Mouse (Mus musculus) midbrain, embryonic 10.5 days (tissue): ENCODE data around the gene Erich6. TPM values are rescaled to one million over a fixed set of nuclear protein-coding genes. Genes with fewer than 3 reads are reported as not detected.

Source experiments
- DNase-seq: peaks from one replicate; pipeline ENCODE4 v3.0.0-alpha.2; 2017; ENCODE audit warnings: low spot score
- H3K27ac ChIP-seq: fragments of 300-500 bp; sonication (generic); replicated peaks from 2 replicates; pipeline ENCODE4 v1.5.1; 2016; ENCODE audit warnings: mild to moderate bottlenecking
- H3K27me3 ChIP-seq: fragments of 300-500 bp; sonication (generic); 2 replicates; pipeline ENCODE4 v1.6.1; 2016; ENCODE audit warnings: low read depth, mild to moderate bottlenecking; ENCODE audit not compliant: poor library complexity, severe bottlenecking
- H3K36me3 ChIP-seq: fragments of 300-500 bp; sonication (generic); 2 replicates; pipeline ENCODE4 v1.6.1; 2016; ENCODE audit warnings: mild to moderate bottlenecking, moderate library complexity
- H3K4me1 ChIP-seq: fragments of 300-500 bp; sonication (generic); 2 replicates; pipeline ENCODE4 v1.6.1; 2016
- H3K4me3 ChIP-seq: fragments of 300-500 bp; sonication (generic); 2 replicates; pipeline ENCODE4 v1.5.1; 2016; ENCODE audit warnings: mild to moderate bottlenecking, moderate library complexity
- H3K9me3 ChIP-seq: fragments of 300-500 bp; sonication (generic); replicated peaks from 2 replicates; pipeline ENCODE4 v1.6.1; 2016; ENCODE audit warnings: mild to moderate bottlenecking
- WGBS: fragments of 180-500 bp; shearing (Covaris S2); methylation state at CpG from one replicate; pipeline ENCODE4 v1.1.7; 2016; 5-methylcytosine and 5-hydroxymethylcytosine counted together
- polyA plus RNA-seq: library from polyadenylated mRNA; unstranded; fragments of >200 nt; fragmentation: Nextera tagmentation; extraction: Ambion mirVana; gene quantifications from 2 replicates; pipeline ENCODE4 v1.2.1, GENCODE M21; 2016

Gene Erich6
- polyA plus RNA-seq, 1 experiment from 2014 or later: 0.05 TPM

DNA sequence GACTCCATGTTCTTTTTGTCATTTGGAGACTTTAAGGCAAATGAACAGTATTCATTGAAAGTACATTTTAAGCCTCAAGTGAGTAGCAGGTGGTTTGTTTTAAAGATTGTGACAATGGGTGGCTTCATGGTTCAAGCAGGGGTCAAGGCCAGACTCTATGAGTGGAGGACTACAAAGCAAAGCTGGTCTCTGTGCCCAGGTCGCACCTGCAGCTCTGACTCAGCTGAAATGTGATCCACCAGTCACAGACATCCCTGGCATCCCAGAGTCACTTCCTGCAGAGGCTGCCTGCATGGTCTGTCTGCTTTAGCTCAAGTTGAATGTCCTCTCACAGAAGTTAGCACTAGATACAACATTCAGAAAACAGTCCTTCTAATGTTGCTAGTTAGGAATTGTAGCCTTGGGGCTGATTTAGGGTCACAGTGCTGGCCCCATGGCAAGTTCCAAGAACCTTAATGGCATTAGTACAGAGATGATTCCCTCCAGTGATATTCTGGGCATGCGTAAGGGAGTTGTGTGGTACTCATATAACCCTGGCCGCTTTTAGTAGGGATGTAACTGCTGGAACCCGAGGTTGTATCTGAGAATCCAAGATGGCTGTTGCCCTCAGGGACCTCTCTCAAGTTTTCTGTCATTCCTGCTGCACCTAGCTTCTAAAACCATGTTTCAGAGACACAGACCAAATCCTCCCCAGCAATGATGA lies 35.6 kb upstream of the Erich6 start:
- H3K36me3 ChIP-seq: 0 out of 2 replicates have a peak, but pooled peaks cover 7% of the 10 kb centered on the region
- H3K27ac ChIP-seq: no peak overlapping the region
- H3K4me1 ChIP-seq: peaks cover 9% of the 10 kb centered on the region
- DNase-seq: no peak
- no peaks in the 10 kb centered on the region for H3K9me3 ChIP-seq
- no peak overlapping the region for H3K4me3 ChIP-seq
- H3K27me3 ChIP-seq: no peaks in the 10 kb centered on the region
- WGBS: 80% methylated on average over 4 of the region's 4 CpGs

DNA sequence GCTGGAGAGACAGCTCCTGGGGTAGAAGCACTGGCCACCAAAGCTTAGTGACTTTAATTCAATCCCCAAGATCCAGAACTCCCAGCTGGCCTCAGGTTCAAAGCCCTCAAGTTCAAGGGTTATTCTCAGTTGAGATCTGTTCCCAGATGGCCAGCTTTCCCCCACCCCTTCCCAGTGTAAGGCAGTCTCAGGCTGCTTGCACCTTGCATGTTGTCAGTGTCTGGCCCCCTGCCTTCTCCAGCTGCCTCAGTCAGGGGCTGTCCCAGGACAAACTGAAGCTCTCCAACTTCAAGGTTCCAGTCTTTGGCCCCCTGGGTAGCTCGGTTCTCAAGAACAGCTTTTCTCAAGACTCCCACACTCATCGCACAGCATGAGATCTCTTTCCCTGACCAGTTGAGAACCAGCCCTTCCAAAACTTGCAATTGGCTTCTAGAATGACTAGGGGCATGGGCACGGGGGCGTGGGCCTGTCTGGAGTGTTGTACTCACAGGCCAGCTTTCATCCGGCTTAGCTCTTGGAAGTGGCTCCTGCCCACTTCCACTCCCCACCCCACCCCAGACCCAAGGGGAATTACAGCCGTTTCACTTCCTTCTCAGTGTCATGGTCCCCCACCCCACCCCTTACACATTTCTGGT lies 34.7 kb upstream of the Erich6 start:
- no peak overlapping the region for H3K4me3 ChIP-seq
- 68% methylated on average over 6 of the region's 6 CpGs for WGBS
- no peaks in the 10 kb centered on the region; the same call in 1 of the 2 replicates for H3K4me1 ChIP-seq
- no peaks in the 10 kb centered on the region for H3K27me3 ChIP-seq
- H3K36me3 ChIP-seq: 0 out of 2 replicates have a peak, but pooled peaks cover 7% of the 10 kb centered on the region
- H3K27ac ChIP-seq: no peak overlapping the region
- no peaks in the 10 kb centered on the region for H3K9me3 ChIP-seq
- no peak for DNase-seq

DNA sequence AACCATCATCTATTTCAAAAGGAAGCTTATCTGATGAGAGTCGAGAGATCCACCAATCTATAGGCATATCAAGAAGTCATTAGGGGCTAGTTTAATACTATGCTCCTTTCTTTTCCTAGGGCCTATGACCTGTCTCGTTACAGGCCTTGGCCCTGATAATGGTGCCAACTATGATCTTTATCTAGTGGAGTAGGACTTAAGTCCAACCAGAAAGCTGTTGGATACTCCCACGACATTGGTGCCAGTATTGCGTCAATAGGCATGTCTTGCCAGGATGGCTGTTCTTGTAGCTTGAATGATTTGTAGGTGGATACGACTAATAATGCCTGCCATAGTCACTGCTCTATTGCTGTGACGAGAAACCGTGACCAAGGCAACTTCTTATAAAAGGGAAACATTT lies 27.0 kb upstream of the Erich6 start:
- DNase-seq: no peak

DNA sequence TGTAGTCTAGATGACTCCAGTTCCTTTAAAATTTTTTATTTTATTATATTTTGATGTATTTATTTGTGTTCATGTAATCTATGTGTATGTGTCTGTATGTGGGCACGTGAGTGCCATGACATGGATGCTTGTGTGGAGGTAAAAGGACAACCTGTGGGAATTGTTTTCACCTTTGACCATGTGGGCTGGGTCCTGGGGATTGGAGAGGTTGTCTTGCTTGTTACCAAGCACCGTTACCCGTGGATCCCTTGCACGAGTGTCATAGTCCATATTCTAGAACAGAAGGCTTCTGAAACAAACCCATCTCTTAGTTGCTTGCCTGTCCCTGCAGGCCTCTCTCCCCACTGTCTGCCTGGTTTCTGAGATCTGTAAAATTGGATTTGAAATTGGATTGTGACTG lies 23.6 kb upstream of the Erich6 start:
- H3K27me3 ChIP-seq: no peaks in the 10 kb centered on the region
- no peak for DNase-seq
- H3K9me3 ChIP-seq: no peaks in the 10 kb centered on the region
- WGBS: 86% methylated on average over 4 of the region's 4 CpGs
- H3K27ac ChIP-seq: no peak overlapping the region
- 0 out of 2 replicates have a peak, but pooled peaks cover 2% of the 10 kb centered on the region for H3K4me1 ChIP-seq
- no peak overlapping the region for H3K4me3 ChIP-seq
- H3K36me3 ChIP-seq: no peaks in the 10 kb centered on the region

More for the DNA sequence above, 27.0 kb upstream of the Erich6 start:
- Histone ChIP-seq H3K4me1 (no peaks in the 10 kb centered on the region), H3K27me3 (no peaks in the 10 kb centered on the region), H3K27ac (no peak overlapping the region), H3K4me3 (no peak overlapping the region), H3K36me3 (no peaks in the 10 kb centered on the region), H3K9me3 (peaks cover 7% of the 10 kb centered on the region; the same call in 1 of the 2 replicates)
- WGBS: 92% methylated on average over 7 of the region's 7 CpGs

DNA sequence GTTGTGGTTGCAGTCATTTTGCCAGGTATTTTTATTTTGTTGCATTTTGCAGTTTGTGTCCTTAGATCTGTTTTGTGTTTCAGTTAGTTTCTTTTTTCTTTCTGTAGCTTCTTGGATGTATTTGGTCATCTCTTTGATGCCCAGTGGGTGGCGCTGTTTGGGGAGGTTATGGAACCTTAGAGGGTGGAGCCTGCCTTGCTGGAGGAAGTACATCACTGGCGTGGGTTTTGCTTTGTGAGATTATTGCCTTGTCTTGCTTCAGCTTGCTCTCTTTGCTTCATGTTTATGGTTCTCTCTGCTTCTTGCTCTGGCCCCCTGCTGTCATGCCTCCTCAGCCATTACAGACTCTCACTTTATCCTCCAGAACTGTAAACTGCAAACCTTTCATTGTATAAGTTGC lies 20.3 kb upstream of the Erich6 start:
- WGBS: 35% methylated on average over 2 of the region's 2 CpGs
- H3K9me3 ChIP-seq: no peaks in the 10 kb centered on the region
- 0 out of 2 replicates have a peak, but pooled peaks cover 5% of the 10 kb centered on the region for H3K4me1 ChIP-seq
- no peaks in the 10 kb centered on the region for H3K27me3 ChIP-seq
- H3K4me3 ChIP-seq: no peak overlapping the region
- H3K36me3 ChIP-seq: no peaks in the 10 kb centered on the region
- no peak overlapping the region for H3K27ac ChIP-seq
- no peak for DNase-seq

DNA sequence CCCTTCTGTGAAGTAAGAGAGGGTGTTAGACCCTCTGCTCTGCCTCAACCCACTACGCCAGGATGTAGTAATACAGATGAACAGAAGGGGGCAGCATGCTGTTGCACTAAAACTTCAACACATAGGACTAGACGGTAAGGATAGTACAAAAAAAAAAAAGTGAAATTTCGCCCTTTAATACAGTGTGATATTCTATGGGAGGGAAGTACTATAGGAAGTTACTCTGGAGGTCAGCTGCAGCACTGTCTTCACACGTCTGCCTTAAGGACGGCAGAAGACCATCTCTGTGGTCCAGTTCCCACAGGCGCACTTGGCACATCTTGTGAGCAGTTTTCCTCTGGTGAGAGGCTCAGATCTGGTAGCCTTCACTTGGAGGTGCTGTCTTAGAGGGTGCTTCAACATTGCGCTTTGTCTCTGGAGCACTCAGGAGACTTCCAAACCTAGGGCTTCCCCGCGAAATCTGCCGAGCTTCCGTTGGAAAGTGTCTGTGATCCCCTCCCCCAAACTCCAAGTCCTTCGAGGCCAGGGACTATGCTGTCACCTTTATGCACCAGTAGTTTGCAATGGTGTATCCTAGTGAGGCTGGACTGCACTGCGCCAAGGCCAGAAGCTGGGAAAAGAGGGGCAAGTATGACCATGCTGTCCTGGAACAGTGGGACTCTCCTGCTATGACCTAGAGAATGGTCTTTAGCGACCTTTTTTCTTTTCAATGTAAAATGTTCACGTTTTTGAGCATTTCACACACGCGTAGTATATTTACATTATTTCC lies 18.5 kb upstream of the Erich6 start:
- DNase-seq: peak; percentile 58
- WGBS: 58% methylated on average over 17 of the region's 17 CpGs
- Histone ChIP-seq H3K4me1 (0 out of 2 replicates have a peak, but pooled peaks cover 5% of the 10 kb centered on the region), H3K27ac (no peak overlapping the region), H3K27me3 (no peaks in the 10 kb centered on the region), H3K36me3 (no peaks in the 10 kb centered on the region), H3K4me3 (no peak overlapping the region), H3K9me3 (no peaks in the 10 kb centered on the region)

DNA sequence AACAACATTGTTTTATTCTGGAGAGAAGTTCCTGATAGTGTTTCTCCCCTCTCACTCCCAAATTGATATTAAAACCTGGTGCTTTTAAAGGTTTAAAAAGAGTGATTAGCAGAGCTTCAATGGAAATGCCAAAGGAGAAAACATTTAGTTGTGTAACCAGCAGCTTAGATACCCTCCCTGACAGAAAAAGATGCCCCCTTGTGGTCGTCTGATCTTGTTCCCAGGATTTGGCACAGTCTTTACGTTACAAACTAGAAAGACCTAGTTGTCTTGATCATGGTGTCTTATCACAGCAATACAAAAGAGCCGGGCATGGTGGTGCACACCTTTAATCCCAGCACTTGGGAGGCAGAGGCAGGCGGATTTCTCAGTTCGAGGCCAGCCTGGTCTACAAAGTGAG lies 16.9 kb upstream of the Erich6 start:
- Histone ChIP-seq H3K27me3 (no peaks in the 10 kb centered on the region), H3K4me1 (0 out of 2 replicates have a peak, but pooled peaks cover 5% of the 10 kb centered on the region), H3K9me3 (no peaks in the 10 kb centered on the region), H3K36me3 (no peaks in the 10 kb centered on the region), H3K27ac (no peak overlapping the region), H3K4me3 (no peak overlapping the region)
- DNase-seq: no peak
- 69% methylated on average over 5 of the region's 5 CpGs for WGBS

DNA sequence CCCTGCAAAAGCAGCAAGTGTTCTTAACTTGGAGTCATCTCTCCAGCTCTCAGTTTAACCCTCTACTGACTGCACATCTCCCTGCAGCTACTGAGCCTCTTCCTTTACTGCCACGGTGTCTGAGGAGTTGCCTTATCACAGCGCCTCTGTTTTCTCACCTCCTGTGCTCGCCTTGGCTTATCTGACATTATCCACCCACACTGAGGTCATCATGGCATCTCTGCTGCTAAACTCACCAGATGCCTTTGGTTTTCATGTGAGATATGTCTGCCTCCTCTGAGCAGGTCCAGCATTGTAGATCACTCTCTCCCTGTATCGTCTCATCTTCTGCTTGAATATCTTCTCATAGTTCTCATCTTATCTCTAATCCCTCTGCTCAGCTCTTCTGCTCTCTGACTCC lies 13.3 kb upstream of the Erich6 start:
- no peaks in the 10 kb centered on the region for H3K9me3 ChIP-seq
- H3K27ac ChIP-seq: no peak overlapping the region
- H3K27me3 ChIP-seq: no peaks in the 10 kb centered on the region
- WGBS: 86% methylated on average over 4 of the region's 4 CpGs
- H3K4me3 ChIP-seq: no peak overlapping the region
- H3K4me1 ChIP-seq: no peaks in the 10 kb centered on the region
- no peaks in the 10 kb centered on the region for H3K36me3 ChIP-seq
- no peak for DNase-seq

DNA sequence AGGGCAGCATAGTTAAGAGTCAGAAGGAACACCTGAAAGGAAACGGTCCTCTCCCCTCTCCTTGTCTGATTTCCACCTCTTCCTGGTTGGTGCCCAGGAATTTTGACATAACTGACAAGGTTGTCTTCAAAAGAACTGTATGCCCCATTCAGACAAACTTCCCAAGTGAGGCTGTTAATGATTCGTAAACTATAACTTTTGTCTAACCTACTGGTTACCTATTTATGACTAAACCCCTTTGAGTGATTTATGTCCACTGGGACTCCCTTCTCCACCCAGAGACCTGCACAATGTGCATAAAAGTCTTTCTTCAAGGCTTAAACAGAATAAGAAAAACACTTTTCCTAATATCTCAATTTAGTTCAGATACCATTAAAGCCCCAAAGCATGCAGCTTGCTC lies 10.2 kb upstream of the Erich6 start:
- no peaks in the 10 kb centered on the region for H3K36me3 ChIP-seq
- H3K27me3 ChIP-seq: no peaks in the 10 kb centered on the region
- no peak overlapping the region for H3K4me3 ChIP-seq
- 91% methylated on average over 2 of the region's 2 CpGs for WGBS
- no peaks in the 10 kb centered on the region for H3K4me1 ChIP-seq
- no peaks in the 10 kb centered on the region for H3K9me3 ChIP-seq
- no peak for DNase-seq
- no peak overlapping the region for H3K27ac ChIP-seq

DNA sequence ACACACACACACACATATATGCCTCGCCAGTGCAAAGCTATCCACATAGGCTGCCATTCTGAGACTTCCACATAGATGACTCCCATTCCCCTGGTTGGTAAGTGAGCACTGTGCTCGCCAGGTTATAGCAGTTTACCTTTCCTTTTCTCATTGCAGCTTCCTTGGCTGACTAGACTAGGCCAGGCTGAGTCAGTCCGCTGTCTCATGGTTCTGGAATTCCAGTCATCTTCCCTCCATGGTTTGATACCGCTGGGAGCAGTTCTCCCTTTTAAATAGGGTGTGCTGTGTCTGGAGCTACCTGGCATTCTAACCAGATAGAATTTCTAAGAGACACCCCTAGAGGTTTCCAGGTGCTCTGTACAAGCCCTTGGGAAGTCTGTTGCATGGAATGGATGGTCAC lies 9.2 kb upstream of the Erich6 start:
- H3K4me3 ChIP-seq: no peak overlapping the region
- H3K4me1 ChIP-seq: no peaks in the 10 kb centered on the region
- H3K9me3 ChIP-seq: no peaks in the 10 kb centered on the region
- H3K27me3 ChIP-seq: no peaks in the 10 kb centered on the region
- WGBS: 89% methylated on average over 4 of the region's 4 CpGs
- no peak for DNase-seq
- H3K36me3 ChIP-seq: no peaks in the 10 kb centered on the region
- H3K27ac ChIP-seq: no peak overlapping the region

DNA sequence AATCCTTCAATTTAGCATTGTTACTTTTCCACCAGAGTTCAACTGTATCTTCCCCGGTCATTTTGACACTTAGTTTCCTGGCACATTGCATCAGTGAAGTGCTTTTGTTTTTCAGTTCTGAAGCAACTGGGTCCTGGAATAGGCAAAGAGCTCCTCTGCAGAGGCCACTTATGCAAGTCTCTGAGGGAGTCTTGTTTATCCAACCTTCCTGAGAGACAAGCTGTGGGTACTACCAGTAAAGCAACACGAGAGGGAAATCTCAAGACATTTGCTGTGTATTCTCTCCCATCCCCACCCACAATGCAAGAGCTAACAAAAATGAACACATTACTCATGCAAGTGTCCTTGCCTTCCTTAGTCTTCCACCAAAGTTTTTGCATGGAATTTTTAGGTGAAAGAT lies 5.3 kb downstream of the Erich6 start:
- Histone ChIP-seq H3K9me3 (no peaks in the 10 kb centered on the region), H3K27ac (no peak overlapping the region), H3K36me3 (no peaks in the 10 kb centered on the region), H3K27me3 (no peaks in the 10 kb centered on the region; the same call in 1 of the 2 replicates), H3K4me3 (no peak overlapping the region), H3K4me1 (peaks cover 11% of the 10 kb centered on the region)
- no peak for DNase-seq
- WGBS: 91% methylated on average over 2 of the region's 2 CpGs

DNA sequence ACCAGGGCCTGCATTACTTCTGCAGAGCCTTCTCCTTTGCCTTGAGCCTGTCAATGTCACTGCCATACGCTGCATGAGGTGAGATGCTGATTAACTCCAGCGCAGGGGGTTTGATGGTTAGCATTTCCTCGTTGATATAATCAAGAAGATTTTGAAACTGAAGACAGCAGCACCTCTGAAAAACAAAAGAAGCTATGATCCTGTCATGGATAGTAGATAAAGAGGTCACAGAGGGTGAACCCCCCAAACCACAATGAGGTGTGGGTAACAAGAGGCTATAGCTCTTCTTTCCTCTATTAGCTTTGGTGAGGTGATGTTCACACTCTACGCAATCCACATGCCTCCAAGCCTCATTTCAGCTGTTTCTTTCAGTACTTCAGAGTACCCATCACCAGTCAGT lies 12.0 kb downstream of the Erich6 start:
- Histone ChIP-seq H3K9me3 (no peaks in the 10 kb centered on the region), H3K36me3 (no peaks in the 10 kb centered on the region)
- 91% methylated on average over 4 of the region's 4 CpGs for WGBS

More for the DNA sequence above, 12.0 kb downstream of the Erich6 start:
- Histone ChIP-seq H3K27me3 (no peaks in the 10 kb centered on the region), H3K27ac (no peak overlapping the region), H3K4me1 (no peaks in the 10 kb centered on the region), H3K4me3 (no peak overlapping the region)
- DNase-seq: no peak
